ENCODE assay signal across 11 mouse cellular contexts in genomic region chr1:71775865-71776501, GRCm38 (mm10).
DNase-seq lines count a peak whose midpoint lies in the region; ATAC-seq and TF ChIP-seq lines count a peak whose summit lies in the region.
"Had no signal": no experiment of that assay in that cellular context is flagged by ENCODE, and none has a peak within 500 bp of the region (broad histone marks: within the 10 kb centered on the region; RNA-seq: fewer than 3 reads in every experiment).

No protein-coding gene starts in this region.

- H3K27ac ChIP-seq in forebrain, embryonic 12.5 days = 0 out of 2 replicates have a peak overlapping the region, but pooled peaks have one; percentile 26
- no peak overlapping the region for H3K27ac ChIP-seq in forebrain, embryonic 10.5 days
- H3K27ac ChIP-seq in cortical plate, adult 2 months (ENCODE audit: insufficient read depth, low read length) = no peak overlapping the region
- H3K27ac ChIP-seq in limb, embryonic 14.5 days (replicated peaks; ENCODE audit: low read depth, low read length) = no peak overlapping the region

- H3K27me3 ChIP-seq in forebrain, embryonic 12.5 days = no peaks in the 10 kb centered on the region
- no peaks in the 10 kb centered on the region for H3K27me3 ChIP-seq in forebrain, embryonic 10.5 days (ENCODE audit: poor library complexity, severe bottlenecking)
- no peaks in the 10 kb centered on the region for H3K27me3 ChIP-seq in limb, embryonic 14.5 days (ENCODE audit: control insufficient read depth, insufficient read depth, low read length)

- H3K9ac ChIP-seq in forebrain, embryonic 12.5 days = no peak overlapping the region
- no peak overlapping the region for H3K9ac ChIP-seq in limb, embryonic 14.5 days (ENCODE audit: low read depth, low read length, severe bottlenecking)

- DNase-seq in forebrain, embryonic 10.5 days (ENCODE audit: extremely low spot score, low spot score) = no peak
- DNase-seq in left cerebral cortex, postnatal 25 days (ENCODE audit: low spot score in 2 of 2) = peak; percentile 21 to 22
- no peak for DNase-seq in left cerebral cortex, adult 8-10 months (ENCODE audit: low spot score in 2 of 2)
- peak; percentile 36 for DNase-seq in limb, embryonic 14.5 days (ENCODE audit: low spot score)
- no peak for DNase-seq in cerebellum, postnatal 25 days
- no peak for DNase-seq in adrenal gland, adult 2 months
- DNase-seq: adrenal gland, adult 8-10 months; cerebellum, postnatal 36 days; heart, postnatal 36 days had no signal

- H3K4me2 ChIP-seq in forebrain, embryonic 12.5 days = no peak overlapping the region
- H3K4me2 ChIP-seq in limb, embryonic 14.5 days (replicated peaks; ENCODE audit: low read depth, low read length, severe bottlenecking) = peak overlapping the region; percentile 20; the same call in 1 of the 2 replicates

- TF ChIP-seq POLR2A in cortical plate, adult 2 months (IDR thresholded peaks at IDR 0.05; ENCODE audit: extremely low read depth, insufficient read depth, low read length) = no peak
- no peak for TF ChIP-seq POLR2A in limb, embryonic 14.5 days (IDR thresholded peaks at IDR 0.05; ENCODE audit: borderline replicate concordance, extremely low read depth, insufficient read depth, insufficient read length)

- ATAC-seq in forebrain, embryonic 12.5 days (ENCODE audit: low FRiP score) = no peak
- no peak for ATAC-seq in limb, embryonic 14.5 days (ENCODE audit: low FRiP score, low read depth)

- H3K36me3 ChIP-seq in forebrain, embryonic 12.5 days (replicated peaks) = no peaks in the 10 kb centered on the region
- H3K36me3 ChIP-seq in forebrain, embryonic 10.5 days (replicated peaks) = no peaks in the 10 kb centered on the region
- no peaks in the 10 kb centered on the region for H3K36me3 ChIP-seq in limb, embryonic 14.5 days (ENCODE audit: control insufficient read depth, insufficient read depth, low read length)

- no peak overlapping the region for H3K4me3 ChIP-seq in forebrain, embryonic 12.5 days (replicated peaks)
- H3K4me3 ChIP-seq in forebrain, embryonic 10.5 days = no peak overlapping the region
- peak overlapping the region; percentile 16 for H3K4me3 ChIP-seq in cortical plate, adult 2 months (ENCODE audit: insufficient read depth, low read length)
- H3K4me3 ChIP-seq in limb, embryonic 14.5 days (replicated peaks; ENCODE audit: low read length) = no peak overlapping the region

- peaks cover 7% of the 10 kb centered on the region; the same call in 1 of the 2 replicates for H3K4me1 ChIP-seq in forebrain, embryonic 12.5 days
- peaks cover 3% of the 10 kb centered on the region; the same call in 1 of the 2 replicates for H3K4me1 ChIP-seq in forebrain, embryonic 10.5 days
- H3K4me1 ChIP-seq in cortical plate, adult 2 months (ENCODE audit: control insufficient read depth, insufficient read depth, low read length) = peaks cover 3% of the 10 kb centered on the region
- no peaks in the 10 kb centered on the region for H3K4me1 ChIP-seq in limb, embryonic 14.5 days (ENCODE audit: control insufficient read depth, insufficient read depth, low read length)

- intact Hi-C loops in left cerebral cortex, postnatal 25 days (cut with DNase I) = no loop called here

- no peak for TF ChIP-seq CTCF in cortical plate, adult 2 months (IDR thresholded peaks at IDR 0.05; ENCODE audit: extremely low read depth, insufficient read depth, low read length)

- H3K9me3 ChIP-seq in forebrain, embryonic 12.5 days = no peaks in the 10 kb centered on the region
- no peaks in the 10 kb centered on the region for H3K9me3 ChIP-seq in forebrain, embryonic 10.5 days
- H3K9me3 ChIP-seq in limb, embryonic 14.5 days (ENCODE audit: control insufficient read depth, low read length) = no peaks in the 10 kb centered on the region

- 65% methylated on average over 19 of the region's 19 CpGs for WGBS in forebrain, embryonic 12.5 days
- 81% methylated on average over 19 of the region's 19 CpGs for WGBS in forebrain, embryonic 10.5 days
- WGBS in limb, embryonic 14.5 days = 57% methylated on average over 19 of the region's 19 CpGs

Comparison
In these comparisons a context has a peak if more than half of its experiments do, and no peak if none do; other contexts are left out.
1. DNase-seq: peak in left cerebral cortex, postnatal 25 days (2 of 2) and limb, embryonic 14.5 days (single experiment); none in forebrain, embryonic 10.5 days (single experiment), left cerebral cortex, adult 8-10 months (0 of 2), cerebellum, postnatal 25 days (0 of 2) and adrenal gland, adult 2 months (single experiment).